Mouse (Mus musculus) hindbrain, embryonic 10.5 days (tissue): ENCODE results near the gene Gm26566. TPM values are rescaled to one million over a fixed set of nuclear protein-coding genes. Genes with fewer than 3 reads are reported as not detected.
A peak's percentile ranks its signal among the peaks of the same experiment; 100 is the strongest.
"Not testable (repeated sequence)": the region's sequence is repeated elsewhere in the genome, so short reads cannot be mapped to it uniquely, and the experiment has no call there.

Experiments
- DNase-seq: peaks from one replicate; pipeline ENCODE4 v3.0.0-alpha.2; 2017; ENCODE audit warnings: low spot score
- H3K27ac ChIP-seq: fragments of 300-500 bp; sonication (generic); 2 replicates; pipeline ENCODE4 v1.5.1; 2016; ENCODE audit warnings: mild to moderate bottlenecking, moderate library complexity
- H3K27me3 ChIP-seq: fragments of 300-500 bp; sonication (generic); 2 replicates; pipeline ENCODE4 v1.6.1; 2016; ENCODE audit warnings: mild to moderate bottlenecking; ENCODE audit not compliant: poor library complexity, insufficient read depth, severe bottlenecking
- H3K36me3 ChIP-seq: fragments of 300-500 bp; sonication (generic); 2 replicates; pipeline ENCODE4 v1.6.1; 2016; ENCODE audit warnings: mild to moderate bottlenecking, moderate library complexity
- H3K4me1 ChIP-seq: fragments of 300-500 bp; sonication (generic); replicated peaks from 2 replicates; pipeline ENCODE4 v1.6.1; 2016; ENCODE audit warnings: mild to moderate bottlenecking
- H3K4me3 ChIP-seq: fragments of 300-500 bp; sonication (generic); 2 replicates; pipeline ENCODE4 v1.5.1; 2016; ENCODE audit warnings: mild to moderate bottlenecking, moderate library complexity
- H3K9me3 ChIP-seq: fragments of 300-500 bp; sonication (generic); 2 replicates; pipeline ENCODE4 v1.6.1; 2016; ENCODE audit warnings: mild to moderate bottlenecking, moderate library complexity
- WGBS: fragments of 180-500 bp; shearing (Covaris S2); methylation state at CpG from one replicate; pipeline ENCODE4 v1.1.7; 2016; 5-methylcytosine and 5-hydroxymethylcytosine counted together
- polyA plus RNA-seq: library from polyadenylated mRNA; unstranded; fragments of >200 nt; fragmentation: Nextera tagmentation; extraction: Ambion mirVana; gene quantifications from 2 replicates; pipeline ENCODE4 v1.2.1, GENCODE M21; 2016

Gene Gm26566
- polyA plus RNA-seq, 1 experiment from 2014 or later: 0.68 TPM

DNA sequence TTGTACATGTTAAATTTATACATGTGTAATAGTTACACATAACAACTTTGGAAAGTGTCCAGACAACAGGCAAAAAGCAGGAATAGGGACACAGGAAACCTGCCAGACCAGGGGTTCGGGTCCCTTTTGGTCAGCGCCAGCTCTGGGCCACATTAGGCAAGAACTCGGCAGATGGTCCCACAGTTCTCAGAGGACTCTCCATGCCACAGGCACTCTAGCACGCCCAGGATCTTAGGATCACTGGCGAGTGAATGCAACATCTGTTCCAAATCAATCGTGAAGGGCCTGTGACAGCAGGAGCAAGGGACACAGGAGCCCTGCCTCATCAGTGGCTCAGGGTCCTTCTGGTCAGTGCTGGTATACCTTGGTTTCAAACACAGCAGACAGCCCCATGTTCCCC lies 28.3 kb downstream of the Gm26566 start:
- H3K9me3 ChIP-seq: no peaks in the 10 kb centered on the region
- DNase-seq: no peak
- H3K27ac ChIP-seq: no peak overlapping the region
- no peak overlapping the region for H3K4me3 ChIP-seq
- 63% methylated on average over 6 of the region's 6 CpGs for WGBS
- no peaks in the 10 kb centered on the region for H3K27me3 ChIP-seq
- no peaks in the 10 kb centered on the region for H3K4me1 ChIP-seq
- H3K36me3 ChIP-seq: no peaks in the 10 kb centered on the region

DNA sequence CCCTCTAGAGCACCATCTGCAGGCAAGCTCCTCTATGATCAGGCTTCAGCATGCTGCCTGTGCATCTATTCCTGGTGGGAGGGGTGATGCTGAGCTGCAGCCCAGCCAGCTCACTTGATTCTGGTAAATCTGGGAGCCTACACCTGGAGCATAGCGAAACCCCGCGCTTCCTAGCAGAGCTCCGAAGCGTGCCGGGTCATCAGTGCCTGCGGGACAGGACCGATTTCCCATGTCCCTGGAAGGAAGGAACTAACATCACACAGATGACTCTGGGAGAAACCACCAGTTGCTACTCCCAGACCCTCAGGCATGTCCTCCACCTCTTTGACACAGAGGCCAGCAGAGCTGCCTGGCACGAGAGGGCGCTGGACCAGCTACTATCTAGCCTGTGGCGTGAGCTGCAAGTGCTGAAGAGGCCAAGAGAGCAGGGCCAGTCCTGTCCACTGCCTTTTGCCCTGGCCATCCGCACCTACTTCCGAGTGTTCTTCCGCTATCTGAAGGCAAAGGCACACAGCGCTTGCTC lies 33.3 kb downstream of the Gm26566 start, which contains the start of gene Gm13271:
Gene Gm13271, plus strand, starts transcription at position 51 of the 523 bp plus-strand sequence.
- not testable (repeated sequence) for H3K9me3 ChIP-seq, H3K36me3 ChIP-seq, DNase-seq, H3K27me3 ChIP-seq, H3K4me1 ChIP-seq, H3K4me3 ChIP-seq, H3K27ac ChIP-seq
- 75% methylated on average over 15 of the region's 15 CpGs for WGBS

DNA sequence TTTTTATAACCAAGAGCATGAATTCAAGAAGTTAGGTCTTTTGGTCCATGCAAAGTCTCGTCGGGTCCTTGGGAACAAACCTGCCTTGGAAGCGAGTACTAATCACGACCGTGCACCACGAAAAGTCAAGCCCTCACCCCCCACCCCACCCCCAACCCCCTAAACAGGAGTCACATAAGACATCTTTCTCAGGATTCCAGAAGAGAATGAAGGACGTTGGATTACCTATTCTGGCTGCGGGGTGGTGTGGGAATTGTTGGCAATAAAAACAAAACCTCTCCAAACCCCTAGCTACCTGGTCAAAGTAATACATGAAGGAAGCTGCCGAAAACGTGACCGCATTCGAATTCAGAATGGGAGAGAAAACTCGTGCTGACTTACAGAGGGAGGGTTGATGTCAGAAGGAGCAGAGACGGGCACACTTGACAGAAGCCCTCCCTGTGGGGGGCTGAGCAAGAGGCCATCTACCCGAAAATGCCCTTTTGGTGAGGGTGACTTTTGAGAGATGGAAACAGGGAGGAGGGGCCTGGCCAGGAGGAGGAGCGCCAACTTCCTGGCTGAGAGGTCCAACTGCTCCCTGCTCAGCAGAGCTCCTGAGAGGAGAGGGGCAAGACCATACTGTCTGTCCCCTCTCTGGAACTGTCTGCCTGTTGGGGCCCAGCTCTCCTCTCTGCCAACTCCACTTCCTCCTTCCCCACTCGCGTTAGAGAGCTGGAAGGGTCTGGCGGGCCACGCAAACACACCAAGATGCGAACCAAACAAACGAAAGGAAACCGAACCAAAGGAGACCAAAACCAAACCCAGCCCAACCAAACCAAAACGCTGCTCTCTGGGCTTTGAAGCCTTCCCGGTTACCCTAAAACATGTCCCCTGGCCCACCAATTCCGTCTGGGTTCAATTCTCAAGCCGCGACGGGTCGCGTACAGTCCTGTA lies 35.2 kb downstream of the Gm26566 start:
- H3K27me3 ChIP-seq, H3K36me3 ChIP-seq, H3K4me1 ChIP-seq, H3K9me3 ChIP-seq: not testable (repeated sequence)
- Histone ChIP-seq H3K4me3 (peak overlapping the region; percentile 60), H3K27ac (peak overlapping the region; percentile 90)
- peak; percentile 60 for DNase-seq
- 13% methylated on average over 29 of the region's 31 CpGs for WGBS

DNA sequence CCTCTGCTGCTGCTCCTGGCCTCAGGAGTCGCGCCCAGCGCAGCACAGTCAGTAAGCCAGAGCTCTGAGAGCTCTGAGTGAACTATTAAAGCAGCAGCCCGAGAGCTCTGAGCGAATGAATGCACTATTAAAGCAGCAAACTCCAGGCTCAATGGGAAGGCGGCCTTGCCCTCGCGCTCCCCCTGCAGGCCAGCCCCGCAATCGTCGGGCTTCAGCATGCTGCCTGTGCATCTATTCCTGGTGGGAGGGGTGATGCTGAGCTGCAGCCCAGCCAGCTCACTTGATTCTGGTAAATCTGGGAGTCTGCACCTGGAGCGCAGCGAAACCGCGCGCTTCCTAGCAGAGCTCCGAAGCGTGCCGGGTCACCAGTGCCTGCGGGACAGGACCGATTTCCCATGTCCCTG lies 36.0 kb downstream of the Gm26566 start:
- H3K36me3 ChIP-seq, H3K9me3 ChIP-seq, H3K27me3 ChIP-seq, H3K4me1 ChIP-seq: not testable (repeated sequence)
- peak; percentile 88 for DNase-seq
- H3K27ac ChIP-seq: peak overlapping the region; percentile 90
- peak overlapping the region; percentile 60 for H3K4me3 ChIP-seq
- WGBS: under 1% methylated on average over 21 of the region's 21 CpGs

DNA sequence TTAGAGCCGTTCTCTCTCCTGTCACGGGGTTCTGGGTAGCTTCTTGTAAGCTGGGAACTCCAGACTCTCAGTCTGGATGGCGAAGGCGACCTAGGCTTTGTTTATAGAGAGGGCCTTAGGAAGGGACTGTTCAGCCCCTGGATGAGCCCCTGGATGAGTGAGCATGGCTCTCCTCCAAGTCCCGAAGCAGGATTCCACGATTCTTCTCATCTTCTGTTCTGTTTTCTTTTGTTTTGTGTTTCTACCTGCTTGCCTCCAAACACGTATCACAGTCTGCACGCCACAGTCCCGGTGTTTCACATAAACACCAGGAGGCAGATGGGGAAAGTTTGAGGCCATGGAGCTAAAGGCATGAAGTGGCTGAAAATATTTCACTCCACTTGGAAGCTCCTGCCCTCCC lies 37.1 kb downstream of the Gm26566 start:
- not testable (repeated sequence) for DNase-seq, H3K27me3 ChIP-seq, H3K27ac ChIP-seq, H3K9me3 ChIP-seq, H3K4me1 ChIP-seq, H3K36me3 ChIP-seq, H3K4me3 ChIP-seq
- 89% methylated on average over 9 of the region's 9 CpGs for WGBS

DNA sequence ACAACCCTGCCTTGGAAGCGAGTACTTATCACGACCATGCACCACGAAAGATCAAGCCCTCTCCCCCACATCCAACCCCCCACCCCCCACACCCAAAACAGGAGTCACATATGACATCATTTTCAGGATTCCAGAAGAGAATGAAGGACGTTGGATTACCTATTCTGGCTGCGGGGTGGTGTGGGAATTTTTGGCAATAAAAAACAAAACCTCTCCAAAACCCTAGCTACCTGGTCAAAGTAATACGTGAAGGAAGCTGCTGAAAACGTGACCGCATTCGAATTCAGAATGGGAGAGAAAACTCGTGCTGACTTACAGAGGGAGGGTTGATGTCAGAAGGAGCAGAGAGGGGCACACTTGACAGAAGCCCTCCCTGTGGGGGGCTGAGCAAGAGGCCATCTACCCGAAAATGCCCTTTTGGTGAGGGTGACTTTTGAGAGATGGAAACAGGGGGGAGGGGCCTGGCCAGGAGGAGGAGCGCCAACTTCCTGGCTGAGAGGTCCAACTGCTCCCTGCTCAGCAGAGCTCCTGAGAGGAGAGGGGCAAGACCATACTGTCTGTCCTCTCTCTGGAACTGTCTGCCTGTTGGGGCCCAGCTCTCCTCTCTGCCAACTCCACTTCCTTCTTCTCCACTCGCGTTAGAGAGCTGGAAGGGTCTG lies 38.1 kb downstream of the Gm26566 start, which contains the start of gene Gm13283:
Gene Gm13283, plus strand, starts transcription at position 510 of the 659 bp plus-strand sequence.
- not testable (repeated sequence) for H3K36me3 ChIP-seq, H3K9me3 ChIP-seq, DNase-seq, H3K27me3 ChIP-seq, H3K27ac ChIP-seq, H3K4me1 ChIP-seq
- peak within 1 kb of the TSS; percentile 43 for H3K4me3 ChIP-seq
- WGBS: 22% methylated on average over 11 of the region's 14 CpGs

DNA sequence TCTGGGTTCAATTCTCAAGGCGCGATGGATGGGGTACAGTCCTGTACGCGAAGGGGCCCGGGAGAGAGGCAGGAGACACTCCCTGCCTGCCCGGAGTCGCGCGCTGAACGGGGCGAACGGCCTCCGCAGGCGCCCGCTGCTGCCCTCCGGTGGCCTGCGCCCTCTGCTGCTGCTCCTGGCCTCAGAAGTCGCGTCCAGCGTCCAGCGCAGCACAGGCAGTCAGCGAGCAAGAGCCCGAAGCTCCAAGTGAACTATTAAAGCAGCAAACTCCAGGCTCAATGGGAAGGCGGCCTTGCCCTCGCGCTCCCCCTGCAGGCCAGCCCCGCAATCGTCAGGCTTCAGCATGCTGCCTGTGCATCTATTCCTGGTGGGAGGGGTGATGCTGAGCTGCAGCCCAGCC lies 38.8 kb downstream of the Gm26566 start:
- H3K27me3 ChIP-seq, H3K4me1 ChIP-seq, H3K9me3 ChIP-seq, H3K27ac ChIP-seq, H3K36me3 ChIP-seq: not testable (repeated sequence)
- peak overlapping the region; percentile 43 for H3K4me3 ChIP-seq
- WGBS: under 1% methylated on average over 28 of the region's 28 CpGs
- peak; percentile 75 for DNase-seq

DNA sequence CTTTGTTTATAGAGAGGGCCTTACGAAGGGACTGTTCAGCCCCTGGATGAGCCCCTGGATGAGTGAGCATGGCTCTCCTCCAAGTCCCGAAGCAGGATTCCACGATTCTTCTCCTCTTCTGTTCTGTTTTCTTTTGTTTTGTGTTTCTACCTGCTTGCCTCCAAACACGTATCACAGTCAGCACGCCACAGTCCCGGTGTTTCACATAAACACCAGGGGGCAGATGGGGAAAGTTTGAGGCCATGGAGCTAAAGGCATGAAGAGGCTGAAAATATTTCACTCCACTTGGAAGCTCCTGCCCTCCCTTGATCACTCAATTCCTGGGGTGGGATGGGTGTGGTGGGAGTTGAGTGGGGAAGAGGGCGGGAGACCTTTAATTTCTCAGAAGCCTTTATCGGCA lies 40.2 kb downstream of the Gm26566 start:
- WGBS: 78% methylated on average over 6 of the region's 8 CpGs
- not testable (repeated sequence) for DNase-seq, H3K27ac ChIP-seq, H3K27me3 ChIP-seq, H3K9me3 ChIP-seq, H3K36me3 ChIP-seq, H3K4me1 ChIP-seq, H3K4me3 ChIP-seq

DNA sequence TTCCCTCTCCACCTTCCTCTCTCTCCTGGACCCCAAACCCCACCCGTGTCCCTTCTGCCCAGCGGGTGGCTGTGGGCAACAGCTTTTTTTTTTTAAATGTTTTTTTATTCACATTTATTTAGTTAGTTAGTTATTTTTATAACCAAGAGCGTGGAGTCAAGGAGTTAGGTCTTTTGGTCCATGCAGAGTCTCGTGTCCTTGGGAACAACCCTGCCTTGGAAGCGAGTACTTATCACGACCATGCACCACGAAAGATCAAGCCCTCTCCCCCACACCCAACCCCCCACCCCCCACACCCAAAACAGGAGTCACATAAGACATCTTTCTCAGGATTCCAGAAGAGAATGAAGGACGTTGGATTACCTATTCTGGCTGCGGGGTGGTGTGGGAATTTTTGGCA lies 40.7 kb downstream of the Gm26566 start:
- WGBS: 54% methylated on average over 9 of the region's 9 CpGs
- H3K4me1 ChIP-seq, H3K27me3 ChIP-seq, H3K27ac ChIP-seq, H3K4me3 ChIP-seq, DNase-seq, H3K36me3 ChIP-seq, H3K9me3 ChIP-seq: not testable (repeated sequence)

DNA sequence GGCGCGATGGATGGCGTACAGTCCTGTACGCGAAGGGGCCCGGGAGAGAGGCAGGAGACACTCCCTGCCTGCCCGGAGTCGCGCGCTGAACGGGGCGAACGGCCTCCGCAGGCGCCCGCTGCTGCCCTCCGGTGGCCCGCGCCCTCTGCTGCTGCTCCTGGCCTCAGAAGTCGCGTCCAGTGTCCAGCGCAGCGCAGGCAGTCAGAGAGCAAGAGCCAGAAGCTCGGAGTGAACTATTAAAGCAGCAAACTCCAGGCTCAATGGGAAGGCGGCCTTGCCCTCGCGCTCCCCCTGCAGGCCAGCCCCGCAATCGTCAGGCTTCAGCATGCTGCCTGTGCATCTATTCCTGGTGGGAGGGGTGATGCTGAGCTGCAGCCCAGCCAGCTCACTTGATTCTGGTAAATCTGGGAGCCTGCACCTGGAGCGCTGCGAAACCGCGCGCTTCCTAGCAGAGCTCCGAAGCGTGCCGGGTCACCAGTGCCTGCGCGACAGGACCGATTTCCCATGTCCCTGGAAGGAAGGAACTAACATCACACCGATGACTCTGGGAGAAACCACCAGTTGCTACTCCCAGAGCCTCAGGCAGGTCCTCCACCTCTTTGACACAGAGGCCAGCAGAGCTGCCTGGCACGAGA lies 41.9 kb downstream of the Gm26566 start:
- not testable (repeated sequence) for H3K27me3 ChIP-seq, H3K4me1 ChIP-seq, H3K9me3 ChIP-seq, H3K27ac ChIP-seq, H3K36me3 ChIP-seq
- WGBS: 2% methylated on average over 42 of the region's 42 CpGs
- peak overlapping the region; percentile 40 for H3K4me3 ChIP-seq
- DNase-seq: peak; percentile 79
